Mouse (Mus musculus): ENCODE measurements around the gene Mymk.

- TF ChIP-seq CTCF (IDR thresholded peaks at IDR 0.05; ENCODE audit: control insufficient read depth, insufficient read depth, low read length) (no peak), POLR2A (IDR thresholded peaks at IDR 0.05; ENCODE audit: borderline replicate concordance, control insufficient read depth, low read depth, low read length) (no peak)
Observed at GRCm38 (mm10) chr2:27088700-27089099, 16.7 kb upstream of the Mymk start.
